Mouse (Mus musculus): ENCODE data around the gene Gm28036. TPM values are rescaled to one million over a fixed set of nuclear protein-coding genes. Genes with fewer than 3 reads are reported as not detected.

Gm28036 gene
- polyA plus RNA-seq, 1 experiment from 2014 or later = 11.6 TPM

GRCm38 (mm10) chr2:156079183-156079560 is 47.7 kb downstream of the Gm28036 start:
- Histone ChIP-seq H3K9me3 (replicated peaks) (no peaks in the 10 kb centered on the region), H3K4me1 (peaks cover 12% of the 10 kb centered on the region), H3K27me3 (replicated peaks) (no peaks in the 10 kb centered on the region), H3K4me2 (no peak overlapping the region), H3K4me3 (no peak overlapping the region), H3K36me3 (peaks cover 52% of the 10 kb centered on the region), H3K9ac (no peak overlapping the region), H3K27ac (no peak overlapping the region)
- WGBS (ENCODE audit: insufficient replicate concordance) = 81% methylated on average over 8 of the region's 8 CpGs
- ATAC-seq = no peak

DNA sequence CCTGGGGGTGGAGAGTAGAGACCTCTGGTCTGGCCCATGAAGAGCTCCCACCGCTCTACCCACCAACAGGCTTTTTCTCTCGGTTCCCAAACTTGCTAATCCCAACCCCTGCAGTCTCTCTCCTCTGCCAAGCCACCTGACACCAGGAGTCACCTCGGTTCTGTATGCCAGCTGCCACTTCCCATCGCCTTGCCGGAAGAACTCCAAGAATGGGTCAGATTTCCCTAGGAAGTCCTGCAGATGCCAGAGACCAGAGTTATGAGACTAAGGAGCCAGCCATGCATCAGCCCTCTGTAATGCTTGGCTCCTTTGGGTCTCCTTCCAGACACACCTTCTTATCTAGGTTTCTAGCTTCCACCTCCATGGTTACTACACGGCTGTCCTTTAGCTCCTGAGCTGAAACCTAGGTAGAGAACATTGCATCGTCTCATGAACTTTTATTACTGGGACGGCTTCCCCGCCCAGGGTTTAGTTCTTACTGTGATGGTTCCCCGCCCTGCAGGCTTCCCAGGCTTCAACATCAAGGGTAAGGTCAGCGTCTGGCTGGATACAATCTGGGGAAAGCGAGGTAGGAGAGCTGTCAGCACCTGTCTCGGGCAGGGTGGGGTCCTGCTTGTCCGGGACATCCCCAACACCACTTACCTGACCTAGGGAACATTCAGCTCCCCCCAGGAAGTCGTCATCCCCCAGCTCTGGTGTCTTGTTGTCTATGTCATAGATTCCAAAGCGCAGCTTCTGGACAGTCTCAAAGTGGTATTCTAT is 48.3 kb downstream of the Gm28036 start:
- Histone ChIP-seq H3K4me3 (no peak overlapping the region), H3K27me3 (replicated peaks) (no peaks in the 10 kb centered on the region), H3K4me2 (no peak overlapping the region), H3K27ac (no peak overlapping the region), H3K9ac (no peak overlapping the region), H3K9me3 (replicated peaks) (no peaks in the 10 kb centered on the region), H3K36me3 (peaks cover 58% of the 10 kb centered on the region), H3K4me1 (peaks cover 12% of the 10 kb centered on the region)
- 87% methylated on average over 16 of the region's 16 CpGs for WGBS (ENCODE audit: insufficient replicate concordance)
- no peak for ATAC-seq

DNA sequence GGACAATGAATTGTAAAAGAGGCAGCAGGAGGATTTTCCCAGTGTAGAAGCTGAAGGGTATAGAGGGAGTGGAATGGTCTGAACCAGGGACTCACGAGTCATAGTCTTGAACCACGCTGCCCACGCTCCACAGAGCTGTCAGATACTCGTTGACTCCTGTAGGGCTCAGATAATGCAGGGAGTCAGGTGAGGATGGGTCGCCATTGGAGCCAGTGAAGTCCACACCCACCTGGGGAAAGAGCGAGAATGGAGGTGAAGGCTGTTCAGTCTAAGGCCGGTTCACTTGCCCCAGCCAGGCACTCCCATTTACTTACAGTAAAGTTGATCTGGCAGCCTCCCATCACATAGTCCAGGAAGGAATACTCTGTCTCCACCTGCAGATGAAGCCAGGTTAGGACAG is 49.4 kb downstream of the Gm28036 start:
- H3K4me1 ChIP-seq = peaks cover 1% of the 10 kb centered on the region; the same call in 1 of the 2 replicates
- ATAC-seq = no peak
- WGBS (ENCODE audit: insufficient replicate concordance) = 70% methylated on average over 7 of the region's 7 CpGs
- no peak overlapping the region for H3K4me2 ChIP-seq
- H3K4me3 ChIP-seq = no peak overlapping the region
- H3K27me3 ChIP-seq (replicated peaks) = no peaks in the 10 kb centered on the region
- H3K36me3 ChIP-seq = peaks cover 69% of the 10 kb centered on the region
- no peak overlapping the region for H3K9ac ChIP-seq
- no peaks in the 10 kb centered on the region for H3K9me3 ChIP-seq (replicated peaks)
- H3K27ac ChIP-seq = no peak overlapping the region

GRCm38 (mm10) chr2:156073725-156074124 is 53.2 kb downstream of the Gm28036 start:
- H3K27ac ChIP-seq = no peak overlapping the region
- no peaks in the 10 kb centered on the region for H3K9me3 ChIP-seq (replicated peaks)
- H3K36me3 ChIP-seq = peaks cover 99% of the 10 kb centered on the region
- no peak overlapping the region for H3K4me3 ChIP-seq
- ATAC-seq = no peak
- 87% methylated on average over 15 of the region's 15 CpGs for WGBS (ENCODE audit: insufficient replicate concordance)
- H3K4me1 ChIP-seq = no peaks in the 10 kb centered on the region
- H3K9ac ChIP-seq = no peak overlapping the region
- no peak overlapping the region for H3K4me2 ChIP-seq
- H3K27me3 ChIP-seq (replicated peaks) = no peaks in the 10 kb centered on the region

- Histone ChIP-seq H3K9ac (no peak overlapping the region), H3K27ac (no peak overlapping the region), H3K36me3 (peaks cover 81% of the 10 kb centered on the region), H3K4me2 (no peak overlapping the region), H3K4me3 (no peak overlapping the region), H3K27me3 (replicated peaks) (no peaks in the 10 kb centered on the region), H3K4me1 (peaks cover 11% of the 10 kb centered on the region), H3K9me3 (replicated peaks) (no peaks in the 10 kb centered on the region)
- no peak for ATAC-seq
- WGBS (ENCODE audit: insufficient replicate concordance) = 89% methylated on average over 10 of the region's 10 CpGs
These were observed 55.7 kb downstream of the Gm28036 start for GRCm38 (mm10) chr2:156071236-156071635.

GRCm38 (mm10) chr2:156067916-156068315 is 59.0 kb downstream of the Gm28036 start:
- Histone ChIP-seq H3K4me3 (no peak overlapping the region), H3K9me3 (replicated peaks) (no peaks in the 10 kb centered on the region), H3K9ac (no peak overlapping the region), H3K4me2 (no peak overlapping the region), H3K27me3 (replicated peaks) (no peaks in the 10 kb centered on the region), H3K27ac (no peak overlapping the region), H3K36me3 (peaks cover 48% of the 10 kb centered on the region), H3K4me1 (peaks cover 25% of the 10 kb centered on the region)
- 83% methylated on average over 10 of the region's 10 CpGs for WGBS (ENCODE audit: insufficient replicate concordance)
- ATAC-seq = no peak

DNA sequence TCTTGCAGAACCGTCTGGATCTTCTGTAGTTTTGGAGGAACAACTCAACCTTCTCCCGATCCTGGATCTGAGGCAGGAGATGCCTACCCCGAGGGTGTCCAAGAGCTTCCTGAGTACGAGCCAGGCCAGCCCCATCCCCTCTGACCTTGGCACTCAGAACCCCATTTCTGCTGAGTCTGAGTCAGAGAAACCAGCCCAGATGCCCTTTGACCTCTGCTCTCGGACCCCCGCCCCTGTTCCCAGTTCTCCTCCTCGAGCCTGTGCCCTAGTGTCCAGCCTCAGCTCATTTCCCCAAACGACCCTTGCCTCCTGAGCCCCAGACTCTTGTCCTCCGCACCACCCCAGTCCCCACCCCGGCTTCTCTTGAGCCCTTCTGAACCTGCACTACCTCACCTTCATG is 60.8 kb downstream of the Gm28036 start:
- WGBS (ENCODE audit: insufficient replicate concordance) = 31% methylated on average over 10 of the region's 10 CpGs
- no peaks in the 10 kb centered on the region for H3K27me3 ChIP-seq (replicated peaks)
- peak overlapping the region; percentile 70 for H3K4me3 ChIP-seq
- H3K27ac ChIP-seq = 0 out of 2 replicates have a peak overlapping the region, but pooled peaks have one; percentile 43
- no peaks in the 10 kb centered on the region for H3K9me3 ChIP-seq (replicated peaks)
- H3K9ac ChIP-seq = peak overlapping the region; percentile 77
- H3K36me3 ChIP-seq = peaks cover 31% of the 10 kb centered on the region
- ATAC-seq = no peak
- peaks cover 25% of the 10 kb centered on the region for H3K4me1 ChIP-seq
- H3K4me2 ChIP-seq = peak overlapping the region; percentile 98

DNA sequence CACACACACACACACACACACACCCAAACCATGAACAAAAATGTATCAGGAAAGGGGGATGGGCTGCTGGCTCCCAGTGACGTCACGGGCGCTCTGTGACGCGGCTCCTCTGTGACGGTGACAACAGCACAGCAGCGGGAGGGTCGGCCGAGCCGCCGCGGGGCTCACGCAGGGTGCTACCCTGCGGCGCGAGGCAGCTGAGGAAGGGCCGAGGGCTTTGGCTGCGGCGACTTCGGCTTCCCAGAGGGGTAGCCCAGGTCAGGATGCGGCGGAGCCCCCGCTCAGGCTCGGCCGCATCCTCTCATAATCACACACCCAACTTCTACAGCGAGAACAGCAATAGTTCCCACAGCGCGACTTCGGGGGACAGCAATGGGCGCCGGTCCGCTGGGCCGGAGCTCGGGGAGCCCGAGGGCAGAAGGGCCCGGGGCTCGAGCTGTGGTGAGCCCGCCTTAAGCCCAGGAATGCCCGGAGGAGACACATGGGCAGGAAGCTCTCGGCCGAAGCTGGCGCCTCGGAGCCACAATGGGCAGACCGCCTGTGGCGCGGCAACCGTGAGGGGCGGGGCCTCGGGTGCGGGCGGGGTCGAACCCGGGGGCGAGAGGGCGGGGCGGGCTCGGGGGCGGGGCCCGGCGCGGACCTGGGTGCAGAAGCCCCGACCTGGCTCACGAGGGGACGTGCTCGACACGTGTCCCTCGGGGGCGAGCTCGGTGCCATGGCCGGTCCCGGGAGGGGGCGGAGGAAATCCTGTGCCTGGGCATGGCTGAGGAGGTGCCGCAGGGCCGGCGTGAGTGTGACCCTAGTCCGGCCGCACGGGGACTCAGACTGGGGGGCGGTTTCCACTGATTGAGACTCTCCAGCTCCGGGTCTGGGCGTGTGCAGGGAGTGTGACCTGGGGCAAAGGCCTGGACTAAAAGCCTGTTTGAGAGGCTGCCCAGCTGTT is 61.5 kb downstream of the Gm28036 start, which contains the start of gene Spag4:
Spag4 (plus strand) TSS at position 77 of the 943 bp plus-strand sequence.
- under 1% methylated on average over 67 of the region's 81 CpGs for WGBS (ENCODE audit: insufficient replicate concordance)
- Histone ChIP-seq H3K9me3 (replicated peaks) (no peaks in the 10 kb centered on the region), H3K27me3 (replicated peaks) (no peaks in the 10 kb centered on the region), H3K4me2 (peak within 1 kb of the TSS; percentile 98), H3K4me1 (peaks cover 25% of the 10 kb centered on the region), H3K27ac (peak within 1 kb of the TSS; percentile 76), H3K4me3 (peak within 1 kb of the TSS; percentile 70), H3K9ac (peak within 1 kb of the TSS; percentile 77), H3K36me3 (peaks cover 24% of the 10 kb centered on the region)
- peak; percentile 81 for ATAC-seq

GRCm38 (mm10) chr2:156052816-156053215 is 74.1 kb downstream of the Gm28036 start, which contains the start of gene Fer1l4:
TSS of gene Fer1l4 (minus strand) at chr2:156052947.
- 59% methylated on average over 9 of the region's 9 CpGs for WGBS (ENCODE audit: insufficient replicate concordance)
- Histone ChIP-seq H3K4me1 (peaks cover 4% of the 10 kb centered on the region), H3K27ac (no peak within 1 kb of the TSS), H3K9ac (no peak within 1 kb of the TSS), H3K27me3 (replicated peaks) (peaks cover 57% of the 10 kb centered on the region), H3K4me2 (no peak within 1 kb of the TSS), H3K4me3 (no peak within 1 kb of the TSS), H3K9me3 (replicated peaks) (no peaks in the 10 kb centered on the region), H3K36me3 (no peaks in the 10 kb centered on the region)
- ATAC-seq = 0 out of 2 replicates have a peak, but pooled peaks have one; percentile 8

DNA sequence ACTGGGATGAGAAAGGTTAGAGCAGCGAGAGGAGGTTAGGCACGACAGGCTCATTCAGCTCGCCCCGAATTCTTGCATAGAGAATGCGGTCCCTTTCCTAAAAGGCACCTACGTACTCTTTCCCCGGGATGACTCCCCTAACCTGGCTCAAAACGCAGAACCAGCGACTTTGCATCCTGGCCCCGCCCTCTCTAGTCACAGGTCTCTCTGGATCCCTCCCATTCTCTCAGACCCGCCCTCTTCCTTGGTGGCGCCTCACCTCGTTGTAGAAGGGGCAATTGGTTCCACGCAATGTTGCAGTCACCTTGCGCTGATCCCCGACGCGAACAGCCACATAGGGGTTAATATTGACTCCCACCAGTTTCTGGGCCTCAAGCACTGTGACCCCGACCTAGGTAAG is 79.0 kb downstream of the Gm28036 start:
- Histone ChIP-seq H3K9me3 (replicated peaks) (no peaks in the 10 kb centered on the region), H3K4me1 (peaks cover 7% of the 10 kb centered on the region), H3K27ac (no peak overlapping the region), H3K4me2 (peak overlapping the region; percentile 35), H3K27me3 (replicated peaks) (peaks cover 77% of the 10 kb centered on the region), H3K9ac (no peak overlapping the region), H3K4me3 (no peak overlapping the region), H3K36me3 (no peaks in the 10 kb centered on the region)
- no peak for ATAC-seq
- WGBS (ENCODE audit: insufficient replicate concordance) = 10% methylated on average over 19 of the region's 19 CpGs

GRCm38 (mm10) chr2:156042903-156043302 is 84.0 kb downstream of the Gm28036 start:
- WGBS (ENCODE audit: insufficient replicate concordance) = 62% methylated on average over 8 of the region's 8 CpGs

DNA sequence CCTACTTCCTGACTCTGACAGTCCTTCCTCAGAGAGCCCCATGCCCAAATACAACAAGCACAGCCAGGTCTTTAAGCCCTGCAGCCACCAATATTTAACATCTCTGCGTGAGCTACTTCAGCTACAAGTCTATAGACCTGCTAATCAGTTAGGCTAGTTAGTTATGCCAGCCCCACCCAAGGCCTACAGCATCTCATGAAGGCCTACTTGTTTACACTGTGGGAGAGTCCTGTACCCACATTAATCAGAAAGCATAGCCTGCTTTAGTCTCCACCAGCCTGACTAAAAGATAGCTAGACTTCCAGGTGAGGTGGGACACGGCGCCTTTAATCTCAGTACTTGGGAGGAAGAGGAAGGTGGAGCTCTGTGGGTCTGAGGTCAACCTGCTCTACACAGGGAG is 87.5 kb downstream of the Gm28036 start:
- no peak overlapping the region for H3K9ac ChIP-seq
- ATAC-seq = no peak
- peaks cover 38% of the 10 kb centered on the region for H3K27me3 ChIP-seq (replicated peaks)
- H3K9me3 ChIP-seq (replicated peaks) = no peaks in the 10 kb centered on the region
- no peaks in the 10 kb centered on the region for H3K36me3 ChIP-seq
- no peak overlapping the region for H3K4me3 ChIP-seq
- no peaks in the 10 kb centered on the region for H3K4me1 ChIP-seq
- no peak overlapping the region for H3K27ac ChIP-seq
- WGBS (ENCODE audit: insufficient replicate concordance) = 76% methylated on average over 3 of the region's 3 CpGs
- H3K4me2 ChIP-seq = no peak overlapping the region

More at GRCm38 (mm10) chr2:156042903-156043302, 84.0 kb downstream of the Gm28036 start:
- no peak overlapping the region for H3K4me2 ChIP-seq
- no peaks in the 10 kb centered on the region for H3K9me3 ChIP-seq (replicated peaks)
- no peak overlapping the region for H3K27ac ChIP-seq
- H3K4me1 ChIP-seq = peaks cover 4% of the 10 kb centered on the region
- no peak for ATAC-seq
- no peak overlapping the region for H3K4me3 ChIP-seq
- H3K27me3 ChIP-seq (replicated peaks) = peaks cover 42% of the 10 kb centered on the region
- H3K9ac ChIP-seq = no peak overlapping the region
- H3K36me3 ChIP-seq = no peaks in the 10 kb centered on the region
